Mouse (Mus musculus) retina, adult 2 months (tissue): Measurements from ENCODE around the gene Il5ra.

ENCODE experiments used
- DNase-seq: peaks from one replicate; pipeline ENCODE4 v3.0.0-alpha.2; 2012; ENCODE audit warnings: low read depth, low spot score

Il5ra gene

GRCm38 (mm10) chr6:106740244-106740825, 8.5 kb downstream of the Il5ra start:
- DNase-seq: no peak

GRCm38 (mm10) chr6:106738229-106738628, 10.6 kb downstream of the Il5ra start:
- no peak for DNase-seq

GRCm38 (mm10) chr6:106732563-106732962, 16.3 kb downstream of the Il5ra start:
- DNase-seq: no peak

- DNase-seq: no peak
These were observed 19.0 kb downstream of the Il5ra start for GRCm38 (mm10) chr6:106729682-106730314.

GRCm38 (mm10) chr6:106727703-106728102, 21.1 kb downstream of the Il5ra start:
- DNase-seq: no peak

- DNase-seq: no peak
These were observed 22.8 kb downstream of the Il5ra start for GRCm38 (mm10) chr6:106726078-106726477.

- DNase-seq: no peak
These were observed 23.2 kb downstream of the Il5ra start for GRCm38 (mm10) chr6:106725642-106726041.

GRCm38 (mm10) chr6:106705506-106706035, 43.3 kb downstream of the Il5ra start:
- DNase-seq: no peak

- no peak for DNase-seq
These were observed 46.9 kb downstream of the Il5ra start for GRCm38 (mm10) chr6:106701931-106702330.

GRCm38 (mm10) chr6:106675581-106675980, 73.3 kb downstream of the Il5ra start:
- no peak for DNase-seq

- no peak for DNase-seq
These were observed 84.8 kb downstream of the Il5ra start for GRCm38 (mm10) chr6:106663780-106664651.
